Mouse (Mus musculus): Measurements from ENCODE around the gene Ptgs1.

- TF ChIP-seq GATA1 (IDR thresholded peaks at IDR 0.05; ENCODE audit: borderline replicate concordance, low read length) (no peak), FLI1 (IDR thresholded peaks at IDR 0.05; ENCODE audit: low read length) (no peak)
These were observed 7.3 kb downstream of the Ptgs1 start for GRCm38 (mm10) chr2:36237557-36237956.

All from megakaryocyte, embryonic 14.5 days (primary cell).